Mouse (Mus musculus): ENCODE data around the gene Pard3b. TPM values are rescaled to one million over a fixed set of nuclear protein-coding genes. Genes with fewer than 3 reads are reported as not detected.

Gene Pard3b
- polyA plus RNA-seq, 1 experiment = 0.12 TPM

DNA sequence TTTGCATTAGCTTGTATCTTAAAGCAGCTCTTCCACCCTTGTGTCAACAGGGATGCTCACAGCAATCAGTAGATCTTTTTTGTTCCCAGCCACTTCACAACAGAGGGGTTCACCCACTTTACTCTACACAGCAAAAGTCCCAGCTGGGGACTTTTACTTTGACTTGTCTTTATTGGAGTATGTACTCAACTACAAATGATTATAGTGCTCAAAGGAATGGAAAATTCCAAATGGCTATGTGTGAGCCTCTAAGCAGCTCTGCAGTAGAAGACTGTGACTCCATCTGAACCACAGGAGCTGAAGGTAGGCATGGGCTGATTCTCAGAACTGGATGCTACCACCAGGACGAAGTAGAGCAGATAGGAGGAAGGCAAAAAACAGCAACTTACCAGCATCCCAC is 983.8 kb downstream of the Pard3b start:
- TF ChIP-seq CTCF (IDR thresholded peaks at IDR 0.05; ENCODE audit: low read depth, low read length) = no peak
- no peak for TF ChIP-seq POLR2A (IDR thresholded peaks at IDR 0.05; ENCODE audit: borderline replicate concordance, low read depth, low read length)
- no peak overlapping the region for H3K4me3 ChIP-seq (ENCODE audit: insufficient read depth, low read length)
- H3K27ac ChIP-seq (ENCODE audit: insufficient read depth, low read depth, low read length) = no peak overlapping the region
- H3K4me1 ChIP-seq (ENCODE audit: control insufficient read depth, insufficient read depth, low read length) = no peaks in the 10 kb centered on the region

- TF ChIP-seq CTCF (IDR thresholded peaks at IDR 0.05; ENCODE audit: low read depth, low read length) (no peak), POLR2A (IDR thresholded peaks at IDR 0.05; ENCODE audit: borderline replicate concordance, low read depth, low read length) (no peak)
- H3K4me1 ChIP-seq (ENCODE audit: control insufficient read depth, insufficient read depth, low read length) = no peaks in the 10 kb centered on the region
- no peak overlapping the region for H3K4me3 ChIP-seq (ENCODE audit: insufficient read depth, low read length)
- no peak overlapping the region for H3K27ac ChIP-seq (ENCODE audit: insufficient read depth, low read depth, low read length)
Measured at GRCm38 (mm10) chr1:62624166-62624565, 985.5 kb downstream of the Pard3b start.

DNA sequence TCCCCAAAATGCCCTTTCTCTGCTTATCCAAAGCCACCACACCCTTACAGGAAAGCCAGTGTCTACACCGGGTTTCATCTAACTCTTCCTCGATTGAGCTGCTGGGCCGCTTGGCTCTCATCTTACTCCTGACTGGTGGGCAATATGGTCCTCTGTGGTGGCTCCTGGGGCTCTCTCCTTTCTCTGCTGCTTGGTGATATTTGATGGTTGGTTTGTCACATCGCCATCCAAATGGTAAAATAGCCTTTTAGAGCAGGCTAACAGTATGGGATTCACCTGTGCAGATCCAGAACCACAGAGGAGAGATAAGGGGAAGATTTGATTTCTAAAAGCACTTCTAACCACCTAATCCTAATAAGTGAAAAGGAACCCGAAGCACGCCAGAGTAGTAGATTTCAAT is 986.2 kb downstream of the Pard3b start:
- TF ChIP-seq POLR2A (IDR thresholded peaks at IDR 0.05; ENCODE audit: borderline replicate concordance, low read depth, low read length) = no peak
- TF ChIP-seq CTCF (IDR thresholded peaks at IDR 0.05; ENCODE audit: low read depth, low read length) = no peak
- Histone ChIP-seq H3K4me3 (ENCODE audit: insufficient read depth, low read length) (no peak overlapping the region), H3K4me1 (ENCODE audit: control insufficient read depth, insufficient read depth, low read length) (no peaks in the 10 kb centered on the region), H3K27ac (ENCODE audit: insufficient read depth, low read depth, low read length) (no peak overlapping the region)

- no peak overlapping the region for H3K4me3 ChIP-seq (ENCODE audit: insufficient read depth, low read length)
- no peak overlapping the region for H3K27ac ChIP-seq (ENCODE audit: insufficient read depth, low read depth, low read length)
- no peaks in the 10 kb centered on the region for H3K4me1 ChIP-seq (ENCODE audit: control insufficient read depth, insufficient read depth, low read length)
- TF ChIP-seq POLR2A (IDR thresholded peaks at IDR 0.05; ENCODE audit: borderline replicate concordance, low read depth, low read length) (no peak), CTCF (IDR thresholded peaks at IDR 0.05; ENCODE audit: low read depth, low read length) (no peak)
Measured at GRCm38 (mm10) chr1:62625332-62625731, 986.7 kb downstream of the Pard3b start.

- TF ChIP-seq CTCF (IDR thresholded peaks at IDR 0.05; ENCODE audit: low read depth, low read length) (no peak), POLR2A (IDR thresholded peaks at IDR 0.05; ENCODE audit: borderline replicate concordance, low read depth, low read length) (no peak)
- Histone ChIP-seq H3K4me1 (ENCODE audit: control insufficient read depth, insufficient read depth, low read length) (no peaks in the 10 kb centered on the region), H3K27ac (ENCODE audit: insufficient read depth, low read depth, low read length) (no peak overlapping the region), H3K4me3 (ENCODE audit: insufficient read depth, low read length) (no peak overlapping the region)
Measured at GRCm38 (mm10) chr1:62625819-62626505, 987.3 kb downstream of the Pard3b start.

- Histone ChIP-seq H3K4me1 (ENCODE audit: control insufficient read depth, insufficient read depth, low read length) (no peaks in the 10 kb centered on the region), H3K27ac (ENCODE audit: insufficient read depth, low read depth, low read length) (no peak overlapping the region), H3K4me3 (ENCODE audit: insufficient read depth, low read length) (no peak overlapping the region)
- TF ChIP-seq POLR2A (IDR thresholded peaks at IDR 0.05; ENCODE audit: borderline replicate concordance, low read depth, low read length) = no peak
- TF ChIP-seq CTCF (IDR thresholded peaks at IDR 0.05; ENCODE audit: low read depth, low read length) = no peak
Measured at GRCm38 (mm10) chr1:62629952-62630351, 991.3 kb downstream of the Pard3b start.

DNA sequence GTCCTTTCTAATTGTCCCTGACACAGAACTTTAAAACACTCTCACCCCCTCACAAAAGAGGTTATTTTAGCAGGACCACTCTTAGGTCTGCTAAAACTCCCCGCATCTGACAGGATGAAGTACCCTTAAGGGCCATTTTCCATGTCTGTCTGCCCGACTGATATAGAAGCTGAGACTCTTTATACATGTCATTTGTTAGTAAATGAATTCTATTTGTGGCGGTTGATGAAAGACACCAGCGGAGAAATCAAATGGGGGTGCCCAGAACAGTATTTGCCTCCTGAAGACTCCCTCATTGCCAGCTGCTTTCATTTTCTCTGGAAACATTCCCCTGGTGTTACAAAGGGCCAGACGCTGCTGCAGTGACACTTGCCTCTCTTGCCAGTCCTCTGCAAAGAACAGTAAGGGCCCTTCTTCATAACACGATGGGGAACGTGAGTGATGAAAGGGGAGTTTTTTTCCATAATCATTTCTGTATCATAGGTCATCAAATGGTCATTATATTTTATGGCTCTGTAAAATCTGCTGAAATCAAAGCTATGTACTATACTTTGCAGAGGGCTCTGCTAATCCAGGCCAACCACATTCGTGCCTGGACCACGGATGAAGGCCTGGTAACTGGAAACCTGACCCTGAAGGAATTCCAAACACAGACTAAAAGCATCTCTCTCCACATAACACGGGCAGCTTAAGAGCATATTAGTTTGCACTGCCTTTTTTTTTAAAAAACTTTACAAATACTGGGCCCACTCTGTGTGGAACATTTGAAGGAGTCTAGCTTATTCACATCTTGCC is 993.1 kb downstream of the Pard3b start:
- Histone ChIP-seq H3K27ac (ENCODE audit: insufficient read depth, low read depth, low read length) (no peak overlapping the region), H3K4me3 (ENCODE audit: insufficient read depth, low read length) (no peak overlapping the region), H3K4me1 (ENCODE audit: control insufficient read depth, insufficient read depth, low read length) (no peaks in the 10 kb centered on the region)
- TF ChIP-seq POLR2A (IDR thresholded peaks at IDR 0.05; ENCODE audit: borderline replicate concordance, low read depth, low read length) (no peak), CTCF (IDR thresholded peaks at IDR 0.05; ENCODE audit: low read depth, low read length) (no peak)

- H3K4me1 ChIP-seq (ENCODE audit: control insufficient read depth, insufficient read depth, low read length) = no peaks in the 10 kb centered on the region
- no peak for TF ChIP-seq POLR2A (IDR thresholded peaks at IDR 0.05; ENCODE audit: borderline replicate concordance, low read depth, low read length)
- no peak for TF ChIP-seq CTCF (IDR thresholded peaks at IDR 0.05; ENCODE audit: low read depth, low read length)
- H3K27ac ChIP-seq (ENCODE audit: insufficient read depth, low read depth, low read length) = no peak overlapping the region
Measured at GRCm38 (mm10) chr1:62632886-62633285, 994.3 kb downstream of the Pard3b start.

GRCm38 (mm10) chr1:62635203-62635602 is 996.6 kb downstream of the Pard3b start:
- Histone ChIP-seq H3K4me1 (ENCODE audit: control insufficient read depth, insufficient read depth, low read length) (no peaks in the 10 kb centered on the region), H3K27ac (ENCODE audit: insufficient read depth, low read depth, low read length) (no peak overlapping the region), H3K4me3 (ENCODE audit: insufficient read depth, low read length) (no peak overlapping the region)
- TF ChIP-seq CTCF (IDR thresholded peaks at IDR 0.05; ENCODE audit: low read depth, low read length) (no peak), POLR2A (IDR thresholded peaks at IDR 0.05; ENCODE audit: borderline replicate concordance, low read depth, low read length) (no peak)

More at GRCm38 (mm10) chr1:62632886-62633285, 994.3 kb downstream of the Pard3b start:
- H3K4me3 ChIP-seq (ENCODE audit: insufficient read depth, low read length) = no peak overlapping the region

Data from bone marrow macrophage, adult 2 months (primary cell).